Mouse (Mus musculus) embryonic fibroblast, embryonic 13.5 days (primary cell): ENCODE results near the gene Ppp1r7.
"Not testable (repeated sequence)": the region's sequence is repeated elsewhere in the genome, so short reads cannot be mapped to it uniquely, and the experiment has no call there.

Source experiments
- CTCF ChIP-seq: IDR thresholded peaks from 2 replicates; pipeline ENCODE4 v1.5.1; 2011; ENCODE audit warnings: mild to moderate bottlenecking, control low read depth, low read length, moderate library complexity, borderline replicate concordance; ENCODE audit not compliant: insufficient read depth
- POLR2A ChIP-seq: IDR thresholded peaks from 2 replicates; pipeline ENCODE4 v1.6.1; 2011; ENCODE audit warnings: low read depth, mild to moderate bottlenecking, control low read depth, low read length, moderate library complexity

DNA sequence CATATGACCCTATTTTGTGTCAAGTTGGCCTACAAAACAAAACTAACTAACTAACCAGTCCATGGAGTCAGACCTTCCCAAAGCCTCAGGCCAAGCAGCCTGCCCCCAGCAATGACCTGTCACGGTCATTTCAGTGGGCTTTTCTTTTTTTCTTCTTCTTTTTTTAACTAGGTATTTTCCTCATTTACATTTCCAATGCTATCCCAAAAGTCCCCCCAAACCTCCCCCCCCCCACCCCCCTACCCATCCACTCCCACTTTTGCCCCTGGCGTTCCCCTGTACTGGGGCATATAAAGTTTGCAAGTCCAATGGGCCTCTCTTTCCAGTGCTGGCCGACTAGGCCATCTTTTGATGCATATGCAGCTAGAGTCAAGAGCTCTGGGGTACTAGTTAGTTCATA, 48.2 kb upstream of the Ppp1r7 start:
- TF ChIP-seq CTCF, POLR2A: not testable (repeated sequence)
